In genomic region chr2:178141489-178141922, GRCm38 (mm10) we compare ENCODE assay signal across 9 mouse cellular contexts. TPM values are rescaled to one million over a fixed set of nuclear protein-coding genes. Genes with fewer than 3 reads are reported as not detected.
A peak's percentile ranks its signal among the peaks of the same experiment; 100 is the strongest.
DNase-seq lines count a peak whose midpoint lies in the region; ATAC-seq and TF ChIP-seq lines count a peak whose summit lies in the region.
"Had no signal": no experiment of that assay in that cellular context is flagged by ENCODE, and none has a peak within 500 bp of the region (broad histone marks: within the 10 kb centered on the region; RNA-seq: fewer than 3 reads in every experiment).

No protein-coding gene starts in this region.

- H3K27ac ChIP-seq in forebrain, embryonic 12.5 days, result peak overlapping the region; percentile 37; the same call in 1 of the 2 replicates
- H3K27ac ChIP-seq in layer of hippocampus, adult 2 months, result peak overlapping the region; percentile 99
- peak overlapping the region; percentile 85 for H3K27ac ChIP-seq in midbrain, embryonic 14.5 days (replicated peaks; ENCODE audit: low read depth, low read length)

- H3K9ac ChIP-seq in forebrain, embryonic 12.5 days, result peak overlapping the region; percentile 88
- H3K9ac ChIP-seq in midbrain, embryonic 14.5 days (replicated peaks; ENCODE audit: low read length), result peak overlapping the region; percentile 97

- peaks cover 21% of the 10 kb centered on the region for H3K4me1 ChIP-seq in forebrain, embryonic 12.5 days
- H3K4me1 ChIP-seq in midbrain, embryonic 14.5 days (ENCODE audit: control insufficient read depth, insufficient read depth, low read length), result peaks cover 25% of the 10 kb centered on the region

- H3K9me3 ChIP-seq in forebrain, embryonic 12.5 days, result no peaks in the 10 kb centered on the region
- H3K9me3 ChIP-seq in midbrain, embryonic 14.5 days (ENCODE audit: control insufficient read depth, low read length), result no peaks in the 10 kb centered on the region

- peak; percentile 82 for ATAC-seq in forebrain, embryonic 12.5 days (ENCODE audit: low FRiP score)
- peak; percentile 83 for ATAC-seq in midbrain, embryonic 14.5 days (ENCODE audit: low FRiP score, low TSS enrichment)
- ATAC-seq in erythroid progenitor cell, adult 5-6 weeks (replicated peaks; ENCODE audit: low FRiP score, poor library complexity, severe bottlenecking), result no peak

- H3K4me2 ChIP-seq in forebrain, embryonic 12.5 days, result peak overlapping the region; percentile 96
- peak overlapping the region; percentile 93 for H3K4me2 ChIP-seq in midbrain, embryonic 14.5 days (ENCODE audit: low read length)

- peak overlapping the region; percentile 63 for H3K4me3 ChIP-seq in forebrain, embryonic 12.5 days (replicated peaks)
- peak overlapping the region; percentile 89 for H3K4me3 ChIP-seq in layer of hippocampus, adult 2 months
- peak overlapping the region; percentile 73 for H3K4me3 ChIP-seq in midbrain, embryonic 14.5 days (replicated peaks; ENCODE audit: low read depth, low read length)

- no peaks in the 10 kb centered on the region for H3K36me3 ChIP-seq in forebrain, embryonic 12.5 days (replicated peaks)
- peaks cover 2% of the 10 kb centered on the region; the same call in 1 of the 2 replicates for H3K36me3 ChIP-seq in midbrain, embryonic 14.5 days (ENCODE audit: control insufficient read depth, insufficient read depth, low read length)

- WGBS in forebrain, embryonic 12.5 days, result under 1% methylated on average over 10 of the region's 10 CpGs
- WGBS in midbrain, embryonic 14.5 days, result under 1% methylated on average over 9 of the region's 10 CpGs

- peaks cover 13% of the 10 kb centered on the region; the same call in 1 of the 2 replicates for H3K27me3 ChIP-seq in forebrain, embryonic 12.5 days
- no peaks in the 10 kb centered on the region for H3K27me3 ChIP-seq in midbrain, embryonic 14.5 days (ENCODE audit: control insufficient read depth, insufficient read depth, low read length)

- TF ChIP-seq CTCF in layer of hippocampus, adult 2 months (conservative IDR thresholded peaks at IDR 0.05), result no peak

- peak; percentile 88 to 90 for DNase-seq in cerebellum, postnatal 10 days
- DNase-seq in layer of hippocampus, adult 2 months (ENCODE audit: low spot score in 2 of 2), result peak; percentile 75 to 79
- DNase-seq in midbrain, embryonic 14.5 days, result peak; percentile 94
- DNase-seq in urinary bladder, postnatal 25 days (ENCODE audit: low spot score), result no peak
- no peak for DNase-seq in kidney, postnatal 10 days
- DNase-seq in lung, postnatal 36 days, result no peak

RNA-seq across cellular contexts. Expression of gene Phactr3, which starts 22.7 kb away (rescaled TPM):
- polyA plus RNA-seq in forebrain, embryonic 12.5 days (2016; fragmentation: Nextera tagmentation; extraction: Ambion mirVana), result 17.1 and 17.2 TPM in 2 replicates
- 100 to 1,000 TPM; 139 to 141 TPM for total RNA-seq in layer of hippocampus, adult 2 months (2021)
- polyA plus RNA-seq in midbrain, embryonic 14.5 days (2014; fragmentation: Nextera tagmentation; extraction: Ambion mirVana), result 62.5 and 79.2 TPM in 2 replicates
- not detected in 2 replicates for total RNA-seq in erythroid progenitor cell, adult 5-6 weeks (2015; ENCODE audit: low replicate concordance)
- total RNA-seq in erythroid progenitor cell, adult 5-6 weeks (2017; ENCODE audit: low replicate concordance), result not detected in 2 replicates
- total RNA-seq: liver, adult 2 months had no signal
- polyA plus RNA-seq: liver, adult 2 months had no signal

Comparison
In these comparisons a context has a peak if more than half of its experiments do, and no peak if none do; other contexts are left out.
1. DNase-seq: peak in cerebellum, postnatal 10 days (2 of 2), layer of hippocampus, adult 2 months (2 of 2) and midbrain, embryonic 14.5 days (single experiment); none in urinary bladder, postnatal 25 days (single experiment), kidney, postnatal 10 days (single experiment) and lung, postnatal 36 days (single experiment).
2. H3K27ac ChIP-seq: peak in every context shown above with its lines; median percentile 99 in layer of hippocampus, adult 2 months; 85 in midbrain, embryonic 14.5 days; 37 in forebrain, embryonic 12.5 days.
3. RNA of gene Phactr3, which starts 22.7 kb away (total RNA-seq): 139 to 141 TPM in layer of hippocampus, adult 2 months; not detected in erythroid progenitor cell, adult 5-6 weeks; every median in the first group is over 100 times any median in the second.
4. Peak in every context shown above with its lines, with median percentiles within 50 percentile points of each other: H3K4me3 ChIP-seq.